In the genomic region with DNA sequence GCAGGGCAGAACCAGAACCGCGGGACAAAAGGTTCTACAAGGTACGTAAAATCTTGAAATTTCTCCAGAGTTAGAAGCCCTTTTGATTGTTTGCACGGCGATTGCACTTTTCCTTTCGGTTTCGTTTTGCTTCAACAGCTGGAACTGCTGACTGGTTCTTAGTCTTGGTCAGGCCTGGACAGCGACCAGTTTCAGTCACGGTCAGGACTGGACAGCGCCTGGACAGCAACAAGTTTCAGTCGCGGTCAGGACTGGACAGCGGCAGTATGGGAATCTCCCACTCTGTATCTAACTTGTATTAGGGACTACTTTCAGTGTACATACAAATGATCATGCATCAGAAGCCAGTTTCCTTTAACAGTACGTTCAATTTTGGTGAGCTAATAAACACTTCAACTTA, we compare ENCODE assay signal across 16 mouse cellular contexts. TPM values are rescaled to one million over a fixed set of nuclear protein-coding genes. Genes with fewer than 3 reads are reported as not detected.
"Had no signal": no experiment of that assay in that cellular context is flagged by ENCODE, and none has a peak within 500 bp of the region (broad histone marks: within the 10 kb centered on the region; RNA-seq: fewer than 3 reads in every experiment).

No protein-coding gene starts in this region.

RNA-seq across cellular contexts. Expression of gene Olfr147, which starts 12.0 kb away (rescaled TPM):
- total RNA-seq: layer of hippocampus, postnatal 25 days; left cerebral cortex, adult 2 months; left cerebral cortex, postnatal 14 days; liver, adult 2 months; megakaryocyte progenitor cell, adult 5-6 weeks had no signal
- polyA plus RNA-seq: kidney, embryonic 16.5 days; limb, embryonic 12.5 days; liver, adult 2 months; liver, embryonic 14.5 days; lung, postnatal 0 days; midbrain, embryonic 10.5 days; midbrain, embryonic 14.5 days; neural tube, embryonic 13.5 days; spleen, adult 2 months; stomach, embryonic 15.5 days; testis, adult 2 months had no signal

RNA-seq across cellular contexts. Expression of gene Olfr901, which starts 15.8 kb away (rescaled TPM):
- total RNA-seq: layer of hippocampus, postnatal 25 days; left cerebral cortex, adult 2 months; left cerebral cortex, postnatal 14 days; liver, adult 2 months; megakaryocyte progenitor cell, adult 5-6 weeks had no signal
- polyA plus RNA-seq: kidney, embryonic 16.5 days; limb, embryonic 12.5 days; liver, adult 2 months; liver, embryonic 14.5 days; lung, postnatal 0 days; midbrain, embryonic 10.5 days; midbrain, embryonic 14.5 days; neural tube, embryonic 13.5 days; spleen, adult 2 months; stomach, embryonic 15.5 days; testis, adult 2 months had no signal

RNA-seq across cellular contexts. Expression of gene Olfr902, which starts 34.0 kb away (rescaled TPM):
- total RNA-seq: layer of hippocampus, postnatal 25 days; left cerebral cortex, adult 2 months; left cerebral cortex, postnatal 14 days; liver, adult 2 months; megakaryocyte progenitor cell, adult 5-6 weeks had no signal
- polyA plus RNA-seq: kidney, embryonic 16.5 days; limb, embryonic 12.5 days; liver, adult 2 months; liver, embryonic 14.5 days; lung, postnatal 0 days; midbrain, embryonic 10.5 days; midbrain, embryonic 14.5 days; myocyte; neural tube, embryonic 13.5 days; spleen, adult 2 months; stomach, embryonic 15.5 days; testis, adult 2 months had no signal

RNA-seq across cellular contexts. Expression of gene Olfr251, which starts 36.6 kb away (rescaled TPM):
- total RNA-seq: layer of hippocampus, postnatal 25 days; left cerebral cortex, adult 2 months; left cerebral cortex, postnatal 14 days; liver, adult 2 months; megakaryocyte progenitor cell, adult 5-6 weeks had no signal
- polyA plus RNA-seq: kidney, embryonic 16.5 days; limb, embryonic 12.5 days; liver, adult 2 months; liver, embryonic 14.5 days; lung, postnatal 0 days; midbrain, embryonic 10.5 days; midbrain, embryonic 14.5 days; myocyte; neural tube, embryonic 13.5 days; spleen, adult 2 months; stomach, embryonic 15.5 days; testis, adult 2 months had no signal

RNA-seq across cellular contexts. Expression of gene Olfr250, which starts 46.8 kb away (rescaled TPM):
- total RNA-seq: layer of hippocampus, postnatal 25 days; left cerebral cortex, adult 2 months; left cerebral cortex, postnatal 14 days; liver, adult 2 months; megakaryocyte progenitor cell, adult 5-6 weeks had no signal
- polyA plus RNA-seq: kidney, embryonic 16.5 days; limb, embryonic 12.5 days; liver, adult 2 months; liver, embryonic 14.5 days; lung, postnatal 0 days; midbrain, embryonic 10.5 days; midbrain, embryonic 14.5 days; myocyte; neural tube, embryonic 13.5 days; spleen, adult 2 months; stomach, embryonic 15.5 days; testis, adult 2 months had no signal
